Mouse (Mus musculus) limb, embryonic 10.5 days (tissue): Measurements from ENCODE around the gene Cadm3. TPM values are rescaled to one million over a fixed set of nuclear protein-coding genes. Genes with fewer than 3 reads are reported as not detected.

Source experiments
- DNase-seq: peaks from one replicate; pipeline ENCODE4 v3.0.0-alpha.2; 2017; ENCODE audit warnings: low spot score
- H3K27ac ChIP-seq: fragments of 300-500 bp; sonication (generic); 2 replicates; pipeline ENCODE4 v1.5.1; 2016; ENCODE audit warnings: mild to moderate bottlenecking
- H3K27me3 ChIP-seq: fragments of 300-500 bp; sonication (generic); 2 replicates; pipeline ENCODE4 v1.6.1; 2016; ENCODE audit warnings: low read depth, mild to moderate bottlenecking; ENCODE audit not compliant: poor library complexity, severe bottlenecking
- H3K36me3 ChIP-seq: fragments of 300-500 bp; sonication (generic); 2 replicates; pipeline ENCODE4 v1.6.1; 2016; ENCODE audit warnings: mild to moderate bottlenecking, moderate library complexity
- H3K4me1 ChIP-seq: fragments of 300-500 bp; sonication (generic); 2 replicates; pipeline ENCODE4 v1.6.1; 2016
- H3K4me3 ChIP-seq: fragments of 300-500 bp; sonication (generic); 2 replicates; pipeline ENCODE4 v1.5.1; 2016; ENCODE audit warnings: mild to moderate bottlenecking, moderate library complexity
- H3K9me3 ChIP-seq: fragments of 300-500 bp; sonication (generic); replicated peaks from 2 replicates; pipeline ENCODE4 v1.6.1; 2016; ENCODE audit warnings: mild to moderate bottlenecking
- whole genome bisulfite sequencing: fragments of 180-500 bp; shearing (Covaris S2); methylation state at CpG from one replicate; pipeline ENCODE4 v1.1.7; 2016; 5-methylcytosine and 5-hydroxymethylcytosine counted together
- polyA plus RNA-seq: library from polyadenylated mRNA; unstranded; fragments of >200 nt; fragmentation: Nextera tagmentation; extraction: Ambion mirVana; gene quantifications from 2 replicates; pipeline ENCODE4 v1.2.1, GENCODE M21; 2016

The Cadm3 gene
- polyA plus RNA-seq, 1 experiment from 2014 or later, result 0.29 TPM

DNA sequence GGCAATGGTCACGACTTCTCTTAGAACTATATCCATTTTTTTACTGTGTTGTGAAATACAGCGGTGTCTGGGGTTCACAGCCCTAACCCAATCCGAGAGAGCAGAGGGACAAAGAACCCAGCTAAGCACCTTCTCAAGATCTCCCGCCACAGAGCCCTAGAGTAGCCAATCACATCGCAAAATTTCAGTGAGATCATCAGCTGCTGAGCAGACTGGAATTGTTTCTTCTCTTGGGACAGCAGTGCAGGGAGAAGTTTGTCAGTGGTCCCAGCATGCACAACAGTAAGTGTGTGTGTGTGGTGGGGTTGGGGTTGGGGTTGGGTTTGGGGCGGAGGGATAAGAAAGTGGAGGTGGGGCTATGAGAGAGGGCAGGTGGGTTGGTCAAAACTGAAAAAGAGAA lies 17.5 kb downstream of the Cadm3 start:
- DNase-seq, result peak; percentile 53
- H3K27me3 ChIP-seq, result no peaks in the 10 kb centered on the region
- no peaks in the 10 kb centered on the region for H3K36me3 ChIP-seq
- H3K27ac ChIP-seq, result peak overlapping the region; percentile 63
- peak overlapping the region; percentile 40 for H3K4me3 ChIP-seq
- H3K4me1 ChIP-seq, result peaks cover 13% of the 10 kb centered on the region
- H3K9me3 ChIP-seq, result no peaks in the 10 kb centered on the region
- WGBS, result 4% methylated on average over 6 of the region's 6 CpGs

DNA sequence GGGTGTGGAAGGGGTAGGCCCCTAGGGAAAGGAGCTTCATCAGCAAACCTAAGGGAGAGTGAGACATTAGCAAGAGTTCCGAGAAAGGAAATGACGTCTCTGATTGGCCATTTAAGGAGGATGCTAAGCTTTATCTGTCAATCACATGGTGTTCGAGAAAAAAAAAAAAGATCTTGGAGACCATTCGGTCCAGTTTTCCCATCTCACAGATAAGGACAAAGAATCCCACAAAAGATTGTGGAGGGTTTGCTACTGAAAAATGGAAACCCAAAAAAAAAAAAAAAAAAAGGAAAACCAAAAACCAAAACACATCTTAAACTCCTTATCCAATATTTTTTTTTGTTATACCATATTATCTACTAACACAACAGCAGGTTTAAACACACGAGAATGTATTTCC lies 18.3 kb downstream of the Cadm3 start:
- Histone ChIP-seq H3K27me3 (no peaks in the 10 kb centered on the region), H3K9me3 (no peaks in the 10 kb centered on the region), H3K27ac (no peak overlapping the region), H3K4me1 (peaks cover 13% of the 10 kb centered on the region), H3K36me3 (no peaks in the 10 kb centered on the region), H3K4me3 (no peak overlapping the region)
- 82% methylated on average over 5 of the region's 5 CpGs for WGBS
- DNase-seq, result no peak

DNA sequence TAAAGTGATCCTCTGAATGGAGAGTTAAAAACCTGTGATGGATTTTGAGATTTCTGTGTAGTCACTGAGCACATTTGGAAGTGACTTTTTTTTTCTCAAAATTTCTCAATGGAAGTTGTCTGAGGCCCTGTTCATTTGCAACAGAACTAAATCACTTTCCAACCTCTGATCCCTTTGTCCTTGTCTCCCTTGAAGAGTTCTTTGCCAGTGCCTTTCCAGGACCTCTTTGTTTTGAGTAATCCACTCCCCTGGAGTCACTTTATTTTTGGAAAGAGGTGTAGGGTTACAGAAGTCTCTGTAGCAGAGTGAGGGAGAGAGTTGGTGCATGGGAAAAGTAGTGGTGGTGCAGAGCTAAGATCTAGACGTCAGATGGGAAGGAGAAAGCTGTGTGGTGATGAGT lies 19.0 kb downstream of the Cadm3 start:
- no peak for DNase-seq
- no peaks in the 10 kb centered on the region for H3K27me3 ChIP-seq
- no peaks in the 10 kb centered on the region for H3K9me3 ChIP-seq
- peaks cover 13% of the 10 kb centered on the region for H3K4me1 ChIP-seq
- H3K36me3 ChIP-seq, result no peaks in the 10 kb centered on the region
- H3K27ac ChIP-seq, result no peak overlapping the region
- 13% methylated on average over 1 of the region's 1 CpGs for WGBS
- no peak overlapping the region for H3K4me3 ChIP-seq

DNA sequence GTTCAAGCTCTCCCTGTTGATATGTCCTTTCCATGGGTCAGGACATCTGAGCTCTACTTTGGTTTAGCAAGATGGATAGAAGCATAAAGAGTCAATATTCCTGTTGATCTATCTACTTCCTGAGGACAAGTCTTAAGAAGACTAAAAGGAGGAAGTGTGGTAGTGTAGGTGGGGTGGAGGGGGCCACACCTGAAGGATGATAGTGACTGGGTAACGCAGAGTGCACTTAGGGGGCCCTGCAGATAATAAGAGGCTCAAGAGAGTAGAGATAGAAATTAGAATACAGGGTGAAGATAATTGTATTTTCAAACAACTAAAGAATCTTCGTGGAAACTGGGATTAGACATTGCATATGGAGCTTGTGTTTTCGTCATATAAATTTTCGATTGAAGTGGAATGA lies 22.4 kb downstream of the Cadm3 start:
- peaks cover 7% of the 10 kb centered on the region for H3K4me1 ChIP-seq
- H3K4me3 ChIP-seq, result no peak overlapping the region
- no peaks in the 10 kb centered on the region for H3K27me3 ChIP-seq
- no peak for DNase-seq
- no peak overlapping the region for H3K27ac ChIP-seq
- no peaks in the 10 kb centered on the region for H3K36me3 ChIP-seq
- H3K9me3 ChIP-seq, result no peaks in the 10 kb centered on the region
- WGBS, result 91% methylated on average over 4 of the region's 4 CpGs

DNA sequence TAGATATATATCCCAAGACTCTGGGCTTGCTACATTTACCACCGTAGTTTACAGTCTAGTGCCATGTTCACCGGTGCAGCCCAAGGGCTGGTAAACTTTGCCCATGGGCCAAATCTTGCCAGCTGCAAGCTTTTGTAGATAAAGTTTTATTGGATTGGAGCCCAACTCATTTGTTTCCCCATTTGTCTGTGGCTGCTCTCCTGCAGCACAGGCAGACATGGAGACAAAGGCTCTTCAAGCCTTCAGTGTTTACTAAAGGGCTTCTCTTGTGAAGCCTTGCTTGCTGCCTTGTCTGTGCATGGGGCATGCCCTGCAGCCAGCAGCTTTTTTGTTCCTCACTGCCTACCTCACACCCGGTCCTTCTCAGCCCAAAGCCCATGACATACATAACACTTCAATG lies 23.6 kb downstream of the Cadm3 start:
- no peaks in the 10 kb centered on the region for H3K9me3 ChIP-seq
- DNase-seq, result no peak
- no peak overlapping the region for H3K27ac ChIP-seq
- WGBS, result 90% methylated on average over 3 of the region's 3 CpGs
- peaks cover 5% of the 10 kb centered on the region for H3K4me1 ChIP-seq
- no peaks in the 10 kb centered on the region for H3K36me3 ChIP-seq
- H3K27me3 ChIP-seq, result no peaks in the 10 kb centered on the region
- no peak overlapping the region for H3K4me3 ChIP-seq

DNA sequence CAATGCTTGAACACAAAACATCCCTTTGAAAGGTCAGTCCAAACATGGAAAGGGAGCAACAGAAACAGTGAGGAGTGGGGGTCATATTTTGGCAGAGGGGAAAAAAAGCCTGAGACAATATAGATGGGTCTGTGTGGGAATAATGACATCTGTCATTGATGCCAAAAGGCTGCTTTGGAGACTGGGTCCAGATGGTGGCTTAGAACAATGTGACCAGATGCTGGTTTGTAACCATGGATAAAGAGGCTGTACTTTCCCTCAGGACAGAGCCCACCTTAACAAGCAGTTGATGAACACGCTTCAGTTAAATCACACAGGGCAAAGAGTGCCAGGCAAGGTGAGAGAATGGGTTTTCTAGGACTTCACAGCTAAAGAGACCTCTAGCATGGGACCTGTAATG lies 25.1 kb downstream of the Cadm3 start:
- no peak for DNase-seq
- no peak overlapping the region for H3K27ac ChIP-seq
- no peaks in the 10 kb centered on the region for H3K9me3 ChIP-seq
- H3K36me3 ChIP-seq, result no peaks in the 10 kb centered on the region
- 88% methylated on average over 1 of the region's 1 CpGs for WGBS
- H3K4me3 ChIP-seq, result no peak overlapping the region
- H3K4me1 ChIP-seq, result no peaks in the 10 kb centered on the region
- no peaks in the 10 kb centered on the region for H3K27me3 ChIP-seq

DNA sequence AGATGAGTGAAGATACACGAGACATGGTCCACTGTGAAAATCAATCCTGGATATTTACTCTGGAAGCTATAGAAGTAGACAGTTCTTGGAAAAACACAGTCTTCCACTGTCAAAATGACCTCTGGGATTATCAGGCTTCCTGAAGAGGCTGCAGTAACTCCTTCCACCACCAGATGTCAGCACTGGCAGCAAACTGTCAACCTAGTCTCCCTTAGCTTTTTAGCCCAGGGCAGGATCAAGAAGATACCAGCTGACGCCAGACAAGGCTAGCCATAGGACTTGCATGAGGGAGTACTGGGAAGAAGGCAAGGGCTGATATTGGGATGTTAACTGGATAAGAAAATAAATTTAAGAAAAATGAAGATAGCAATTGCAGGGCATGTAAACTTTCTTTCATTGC lies 28.0 kb downstream of the Cadm3 start:
- 8% methylated on average over 2 of the region's 2 CpGs for WGBS
- Histone ChIP-seq H3K4me3 (no peak overlapping the region), H3K36me3 (no peaks in the 10 kb centered on the region), H3K27ac (no peak overlapping the region), H3K4me1 (no peaks in the 10 kb centered on the region), H3K9me3 (no peaks in the 10 kb centered on the region), H3K27me3 (no peaks in the 10 kb centered on the region)
- peak; percentile 69 for DNase-seq

DNA sequence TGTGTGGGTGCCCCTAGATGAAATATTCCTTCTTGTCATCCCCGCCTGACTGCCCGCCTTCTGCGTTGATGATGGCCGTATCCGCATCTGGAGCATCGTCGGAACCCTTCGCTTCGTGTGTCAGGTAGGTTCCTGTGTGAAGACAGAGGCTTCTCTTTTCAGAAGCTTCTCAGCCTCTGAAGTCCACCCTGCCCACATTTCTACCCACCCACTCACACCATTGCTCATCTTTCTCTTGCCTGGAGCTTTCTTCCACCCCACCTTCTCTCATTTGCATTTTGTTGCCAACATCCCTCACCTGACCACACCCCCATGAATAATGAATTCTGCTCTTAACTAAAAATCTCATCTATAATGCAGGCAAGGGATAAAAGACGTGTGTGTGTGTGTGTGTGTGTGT lies 30.5 kb downstream of the Cadm3 start:
- WGBS, result 91% methylated on average over 10 of the region's 10 CpGs
- no peak overlapping the region for H3K4me3 ChIP-seq
- no peaks in the 10 kb centered on the region for H3K4me1 ChIP-seq
- no peaks in the 10 kb centered on the region for H3K27me3 ChIP-seq
- no peak overlapping the region for H3K27ac ChIP-seq
- no peaks in the 10 kb centered on the region for H3K36me3 ChIP-seq
- no peaks in the 10 kb centered on the region for H3K9me3 ChIP-seq
- DNase-seq, result no peak

DNA sequence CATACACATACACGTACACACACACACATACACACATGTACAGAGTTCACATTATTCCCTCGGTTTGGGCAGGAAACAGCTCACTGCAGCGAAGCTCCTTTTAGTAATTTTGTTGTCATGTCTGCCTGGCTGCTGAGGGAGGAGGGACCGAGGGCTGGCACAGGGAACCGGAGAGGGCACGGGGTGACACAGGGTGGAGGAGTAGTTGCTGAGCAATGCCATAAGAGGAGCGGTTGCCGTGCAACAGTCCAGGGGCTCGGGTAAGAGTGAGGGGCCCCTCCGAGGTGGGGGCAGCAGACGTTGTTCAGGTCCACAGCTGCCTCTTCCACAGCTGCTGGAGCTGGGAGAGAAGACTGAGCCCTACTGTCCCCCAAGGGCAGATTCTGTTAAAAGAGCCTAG lies 31.6 kb downstream of the Cadm3 start:
- Histone ChIP-seq H3K27me3 (no peaks in the 10 kb centered on the region), H3K36me3 (no peaks in the 10 kb centered on the region), H3K27ac (no peak overlapping the region), H3K4me3 (no peak overlapping the region), H3K4me1 (no peaks in the 10 kb centered on the region), H3K9me3 (no peaks in the 10 kb centered on the region)
- 78% methylated on average over 11 of the region's 11 CpGs for WGBS
- no peak for DNase-seq

DNA sequence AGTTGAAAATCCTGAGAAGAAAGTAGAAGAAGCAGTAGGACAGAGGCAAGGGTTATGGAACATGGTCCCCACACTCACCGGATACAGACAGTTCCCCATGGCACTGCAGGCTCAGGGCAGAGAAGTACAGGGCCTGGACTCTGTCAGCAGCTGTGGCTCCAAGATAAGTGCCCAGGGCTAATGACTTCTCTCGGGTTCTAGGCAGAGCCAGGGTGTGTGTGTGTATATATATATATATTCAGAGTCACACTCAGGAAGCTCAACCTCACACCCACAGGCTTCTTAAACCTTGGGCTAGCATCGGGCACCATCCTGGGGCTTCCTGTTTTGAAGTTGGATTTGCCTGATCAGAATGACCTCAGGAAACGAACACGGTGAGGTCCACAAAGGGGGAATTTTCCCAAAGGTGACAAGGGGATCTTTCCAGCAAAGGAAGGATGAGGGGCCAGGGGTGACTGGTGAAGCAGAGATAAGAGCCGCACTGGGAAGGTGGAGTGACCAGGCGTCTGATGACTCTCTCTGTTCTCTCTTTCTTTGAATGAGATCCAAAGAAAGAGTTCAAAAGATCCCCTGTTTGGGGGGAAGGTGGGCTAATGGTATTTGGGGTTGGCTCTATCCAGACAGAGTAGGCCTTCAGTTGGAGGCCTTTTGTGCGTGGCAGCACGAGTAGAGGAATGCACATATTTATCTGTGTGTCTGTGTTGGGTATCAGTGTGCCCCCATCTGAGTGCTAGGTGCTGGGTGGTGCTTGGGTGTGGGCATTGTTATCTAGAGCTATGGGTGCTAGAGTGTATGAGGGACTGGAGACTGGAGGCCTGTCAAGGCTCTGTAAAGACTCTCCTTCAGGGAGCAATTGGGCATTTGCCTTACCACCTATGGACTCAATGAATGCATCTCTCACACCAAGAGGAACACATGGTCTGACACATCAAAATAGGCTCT lies 33.9 kb downstream of the Cadm3 start, which contains the start of gene Ackr1:
Gene Ackr1, minus strand, starts transcription at position 439 of the 942 bp plus-strand sequence.
- Histone ChIP-seq H3K27ac (no peak within 1 kb of the TSS), H3K9me3 (no peaks in the 10 kb centered on the region), H3K4me1 (no peaks in the 10 kb centered on the region), H3K27me3 (no peaks in the 10 kb centered on the region), H3K4me3 (no peak within 1 kb of the TSS), H3K36me3 (no peaks in the 10 kb centered on the region)
- 70% methylated on average over 9 of the region's 9 CpGs for WGBS
- no peak for DNase-seq

DNA sequence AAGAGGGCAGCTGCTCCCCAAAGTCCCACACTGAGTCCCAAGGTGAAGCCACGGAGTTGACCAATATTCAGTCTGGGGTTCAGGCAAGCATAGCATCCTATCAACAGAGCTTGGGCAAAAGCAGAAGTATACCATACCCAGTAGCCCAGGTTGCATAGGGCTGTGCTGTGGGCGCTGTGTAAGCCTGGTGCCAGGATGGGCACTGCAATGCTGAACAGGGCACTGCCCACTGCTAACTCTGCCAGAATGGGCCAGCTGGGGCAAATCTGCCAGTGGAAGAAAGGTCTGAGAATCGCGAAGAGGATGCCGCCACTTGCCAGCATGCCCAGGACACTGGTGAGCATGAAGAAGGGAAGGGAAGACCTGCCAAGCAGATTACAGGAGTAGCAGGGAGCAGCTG lies 35.1 kb downstream of the Cadm3 start:
- DNase-seq, result no peak
- H3K27me3 ChIP-seq, result no peaks in the 10 kb centered on the region
- no peak overlapping the region for H3K27ac ChIP-seq
- H3K4me3 ChIP-seq, result no peak overlapping the region
- no peaks in the 10 kb centered on the region for H3K4me1 ChIP-seq
- H3K9me3 ChIP-seq, result no peaks in the 10 kb centered on the region
- no peaks in the 10 kb centered on the region for H3K36me3 ChIP-seq
- WGBS, result 89% methylated on average over 5 of the region's 5 CpGs

DNA sequence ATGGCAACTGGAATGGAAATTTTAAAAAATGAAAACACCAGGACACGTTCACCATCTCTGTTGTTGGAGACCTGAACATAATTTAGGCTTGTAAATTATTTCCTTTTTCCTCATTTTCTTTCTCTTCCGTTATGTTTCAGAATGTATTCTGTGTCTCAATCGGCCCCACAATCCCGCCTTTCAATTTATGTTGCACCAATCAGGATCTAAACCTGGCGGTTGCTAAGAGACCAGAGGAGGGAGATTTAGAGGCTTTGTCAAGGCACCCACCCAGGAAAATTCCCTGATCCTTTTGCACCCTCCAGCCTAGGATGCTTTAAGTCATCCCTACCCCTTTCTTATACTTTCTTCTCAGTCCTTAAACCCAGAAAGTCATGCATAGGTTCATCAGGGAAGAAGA lies 37.8 kb downstream of the Cadm3 start:
- H3K9me3 ChIP-seq, result no peaks in the 10 kb centered on the region
- no peaks in the 10 kb centered on the region for H3K27me3 ChIP-seq
- no peak overlapping the region for H3K4me3 ChIP-seq
- DNase-seq, result no peak
- WGBS, result 81% methylated on average over 5 of the region's 5 CpGs
- H3K27ac ChIP-seq, result no peak overlapping the region
- no peaks in the 10 kb centered on the region for H3K36me3 ChIP-seq
- no peaks in the 10 kb centered on the region for H3K4me1 ChIP-seq

DNA sequence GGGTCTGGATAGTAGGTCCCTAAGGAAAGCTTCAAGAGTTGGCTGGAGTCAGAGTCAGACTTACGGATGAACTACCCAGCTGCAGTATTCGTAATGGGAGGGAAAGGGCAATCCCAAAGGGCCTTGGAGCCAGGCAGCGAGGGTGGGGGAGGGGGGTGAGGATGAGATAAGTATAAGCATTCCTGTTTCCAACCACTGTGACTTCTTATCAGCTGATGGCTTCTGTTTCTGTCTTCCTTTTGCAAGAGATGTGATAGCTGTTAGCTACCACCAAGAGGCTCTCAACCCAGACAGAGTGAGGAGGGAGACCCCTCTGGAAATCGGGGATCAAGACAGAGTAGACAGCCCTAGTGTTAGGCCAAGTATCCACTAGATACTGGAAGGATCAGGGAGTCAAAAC lies 38.3 kb downstream of the Cadm3 start:
- H3K4me3 ChIP-seq, result no peak overlapping the region
- 60% methylated on average over 4 of the region's 4 CpGs for WGBS
- DNase-seq, result no peak
- no peaks in the 10 kb centered on the region for H3K4me1 ChIP-seq
- H3K27ac ChIP-seq, result no peak overlapping the region
- no peaks in the 10 kb centered on the region for H3K36me3 ChIP-seq
- no peaks in the 10 kb centered on the region for H3K9me3 ChIP-seq
- H3K27me3 ChIP-seq, result no peaks in the 10 kb centered on the region

DNA sequence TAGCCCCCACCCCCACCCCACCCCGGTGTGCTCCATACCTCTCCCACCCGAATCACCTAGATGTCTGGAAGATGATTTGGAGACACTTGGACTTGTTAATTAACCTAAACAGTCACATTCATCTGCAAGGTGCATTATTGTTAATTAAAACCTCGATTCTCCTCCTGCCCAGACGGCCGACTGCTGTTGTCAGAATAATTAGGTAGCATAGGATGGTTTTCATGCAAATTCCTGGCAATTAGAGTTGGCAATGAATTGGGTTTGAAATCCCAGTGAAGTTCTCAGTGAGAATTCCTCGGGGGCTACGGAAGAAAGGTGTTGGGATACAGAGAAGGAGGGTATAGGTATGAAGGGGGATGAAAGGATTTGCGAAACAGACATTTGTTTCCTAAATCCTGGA lies 39.0 kb downstream of the Cadm3 start:
- Histone ChIP-seq H3K27ac (no peak overlapping the region), H3K9me3 (no peaks in the 10 kb centered on the region), H3K4me3 (no peak overlapping the region), H3K4me1 (no peaks in the 10 kb centered on the region), H3K36me3 (no peaks in the 10 kb centered on the region), H3K27me3 (no peaks in the 10 kb centered on the region)
- no peak for DNase-seq
- 72% methylated on average over 8 of the region's 8 CpGs for WGBS
